Mouse (Mus musculus) left cerebral cortex, postnatal 36 days (tissue): ENCODE data around the gene Pth. TPM values are rescaled to one million over a fixed set of nuclear protein-coding genes. Genes with fewer than 3 reads are reported as not detected.

ENCODE experiments used
- DNase-seq, 2 experiments: peaks; one replicate each; pipeline ENCODE4 v3.0.0; 2021 to 2022; ENCODE audit warnings: low spot score in 2 of 2, mixed read lengths in 1 of 2
- intact Hi-C: fragments of 180-260 bp; cut with DNase I; formaldehyde crosslinking; loops from one replicate; pipeline ENCODE4 v1.15.1; 2025
- total RNA-seq, 2 experiments: library from RNA; stranded (reverse); gene quantifications; 2 replicates each; pipeline ENCODE4 v1.2.3; 2021

The Pth gene
- total RNA-seq = not detected

DNA sequence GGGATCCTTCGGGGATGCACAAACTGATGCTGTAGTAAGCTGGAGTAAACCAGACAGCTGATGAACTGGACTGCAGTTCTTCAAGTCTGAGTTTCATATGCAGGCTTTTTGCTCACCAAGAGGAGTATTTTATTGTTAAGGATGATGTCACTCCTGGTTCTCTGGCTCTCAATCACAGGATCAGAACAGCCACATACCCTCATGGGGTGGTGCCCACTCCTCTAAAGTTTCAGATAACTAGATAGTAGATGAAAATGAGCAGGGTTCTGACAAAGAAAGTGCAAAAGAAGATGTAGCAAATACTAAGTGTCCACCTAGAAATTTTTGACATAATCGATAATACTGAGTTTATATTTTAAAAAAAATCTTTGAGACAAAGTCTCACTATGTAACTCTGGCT, at the start of gene Pth:
TSS of gene Pth (minus strand) at position 101 of the 400 bp plus-strand sequence.
- intact Hi-C loops = no loop called here
- DNase-seq = no peak

DNA sequence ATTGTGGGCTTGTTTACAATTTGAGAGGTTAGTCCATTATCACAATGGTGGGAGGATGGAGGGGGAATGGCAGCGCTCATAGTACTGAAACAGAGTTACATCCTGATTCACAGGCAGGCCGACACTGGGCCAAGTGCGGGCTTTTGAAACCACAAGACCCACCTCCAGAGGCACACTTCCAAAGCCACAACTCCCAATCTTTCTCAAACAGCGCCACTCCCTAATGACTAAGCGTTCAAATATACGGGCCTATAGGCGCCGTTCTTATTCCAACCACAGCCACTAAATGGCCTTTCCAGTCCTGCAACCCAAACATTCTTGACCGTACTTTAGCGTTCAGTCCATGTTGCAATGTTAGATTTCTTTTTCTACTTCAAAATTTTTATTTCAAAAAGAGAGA, 47.9 kb upstream of the Pth start:
- intact Hi-C loops = loop anchor here (10.0 kb wide), 1 partner anchor 62 kb away; no protein-coding TSS in a partner anchor
- no peak for DNase-seq

DNA sequence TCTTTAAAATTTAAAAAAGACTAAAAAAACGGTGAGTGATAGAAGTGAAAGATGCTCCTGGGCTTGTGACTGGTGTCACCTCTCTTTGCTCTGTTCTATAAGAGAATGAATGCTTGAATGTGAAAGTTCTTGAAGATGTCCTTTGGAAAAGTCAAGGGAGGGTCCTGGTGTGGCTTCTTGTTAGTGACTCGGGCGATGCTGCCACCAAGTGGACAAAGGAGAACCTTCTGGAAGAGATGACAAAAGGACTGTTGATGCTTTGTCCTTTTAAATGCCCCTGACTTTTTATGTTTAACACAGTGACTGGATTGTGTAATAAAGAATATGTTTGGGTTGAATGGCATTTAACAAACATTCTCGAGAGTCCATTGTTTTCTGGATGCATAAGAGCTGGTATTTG, 45.9 kb upstream of the Pth start:
- DNase-seq = peak; percentile 35
- intact Hi-C loops = loop anchor here (10.0 kb wide), 1 partner anchor 59 kb away; no protein-coding TSS in a partner anchor

DNA sequence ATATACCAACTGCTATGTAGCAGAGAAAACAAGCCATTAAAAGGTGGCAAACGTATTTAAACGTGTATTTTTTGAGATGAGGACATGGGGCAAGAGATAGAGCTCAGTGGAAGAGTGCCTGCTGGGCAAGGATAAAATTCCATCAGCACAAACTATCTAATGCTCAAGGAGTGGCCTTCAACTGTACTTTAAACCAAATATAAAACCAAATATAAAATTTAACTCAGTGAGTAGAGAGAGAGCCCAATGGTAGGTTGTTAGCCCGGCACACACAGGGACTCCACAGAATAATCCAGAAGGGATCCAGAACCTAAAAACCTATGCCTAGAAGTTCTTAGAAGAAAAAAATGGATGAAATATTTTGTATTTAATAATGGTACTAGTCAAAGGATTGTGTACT, 45.1 kb upstream of the Pth start:
- DNase-seq = no peak
- intact Hi-C loops = loop anchor here (10.0 kb wide), 1 partner anchor 59 kb away; no protein-coding TSS in a partner anchor

DNA sequence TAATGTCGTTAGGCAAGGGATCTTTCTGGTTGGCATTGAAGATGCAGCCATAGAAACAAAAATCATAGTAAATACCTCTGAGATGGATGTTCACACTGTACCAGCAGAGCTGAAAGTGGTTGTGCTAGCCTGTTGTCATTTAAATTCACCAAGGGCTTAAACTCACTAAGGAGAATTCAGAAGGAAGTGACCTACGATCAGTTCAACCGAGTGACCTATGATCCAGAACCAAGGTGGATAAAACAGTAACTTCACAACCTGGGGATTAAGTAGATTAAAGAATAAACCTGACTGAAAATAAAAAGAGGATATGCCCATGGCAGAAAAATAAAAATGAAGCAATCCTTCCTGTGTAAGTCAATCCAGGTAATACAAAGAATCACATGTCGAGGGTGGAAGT, 44.5 kb upstream of the Pth start:
- intact Hi-C loops = loop anchor here (10.0 kb wide), 1 partner anchor 58 kb away; no protein-coding TSS in a partner anchor

DNA sequence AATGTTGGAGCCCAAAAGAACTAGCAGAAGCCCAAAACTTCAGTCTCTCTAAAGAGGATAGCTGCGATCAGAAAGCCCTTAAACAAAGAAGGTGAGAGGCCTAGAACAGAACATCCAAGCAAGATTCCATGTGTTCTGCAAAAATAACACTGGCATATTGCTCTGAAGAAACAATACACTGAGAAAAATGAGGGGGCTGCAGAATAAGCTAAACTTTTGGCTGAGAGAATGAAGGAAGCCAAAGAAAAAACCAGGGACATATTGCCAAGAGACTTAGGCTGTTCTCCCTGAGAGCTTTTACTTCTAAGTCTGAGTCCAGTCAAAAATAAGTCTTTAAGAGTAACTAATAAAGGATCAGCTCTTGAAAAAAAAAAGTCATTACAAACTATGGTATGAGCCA, 32.4 kb upstream of the Pth start:
- DNase-seq = no peak
- intact Hi-C loops = no loop called here

More for the DNA sequence above, 44.5 kb upstream of the Pth start:
- DNase-seq = no peak

DNA sequence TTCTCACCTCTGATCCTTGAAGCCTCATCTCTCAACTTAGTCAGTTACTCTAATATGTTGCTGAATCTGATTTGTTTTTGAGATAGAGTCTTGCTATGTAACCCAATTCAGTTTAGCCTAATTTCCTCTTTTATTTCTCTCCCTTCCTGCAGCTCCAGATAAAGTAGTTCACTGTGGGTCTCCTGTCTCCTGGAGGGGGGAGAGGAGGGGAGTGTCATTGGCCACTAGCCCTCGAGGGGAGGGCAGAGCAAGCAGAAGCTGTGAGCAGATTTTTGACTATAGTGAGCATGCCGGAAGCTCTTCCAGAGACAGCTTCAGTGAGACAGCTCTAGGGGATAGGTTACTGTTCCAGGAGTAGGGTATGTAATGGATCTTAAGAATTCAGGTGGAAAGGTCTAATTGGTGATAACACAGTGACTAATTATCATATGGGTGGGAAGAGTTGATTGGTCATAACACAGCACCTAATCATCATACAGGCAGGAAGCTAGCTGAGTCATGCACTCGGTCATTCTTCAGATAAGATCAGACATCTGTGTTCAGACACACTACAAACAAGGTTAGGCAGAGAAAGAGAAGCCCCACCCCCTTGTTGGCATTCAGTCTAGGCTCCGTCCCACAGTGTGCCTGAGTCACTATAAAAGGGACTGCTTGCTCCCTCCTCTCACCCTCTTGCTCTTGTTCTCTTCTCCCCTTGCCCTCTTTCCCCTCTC, 30.9 kb upstream of the Pth start:
- DNase-seq = no peak
- intact Hi-C loops = no loop called here

DNA sequence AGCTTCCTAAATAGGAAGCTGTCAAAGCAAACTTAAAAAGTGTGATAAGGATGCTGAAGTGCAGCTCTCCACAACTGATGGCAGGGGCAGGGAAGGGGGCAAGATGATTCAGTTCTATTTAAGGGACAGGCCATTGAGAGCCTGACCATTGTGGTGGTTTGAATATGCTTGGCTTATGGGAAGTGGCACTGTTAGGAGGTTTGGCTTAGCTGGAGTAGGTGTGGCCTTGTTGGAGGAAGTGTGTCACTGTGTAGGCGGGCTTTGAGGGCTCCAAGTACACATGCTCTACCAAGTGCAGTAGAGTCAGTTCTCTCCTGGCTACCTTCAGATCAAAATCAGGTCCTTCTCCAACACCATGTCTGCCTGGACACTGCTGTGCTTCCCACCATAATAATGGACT, 28.2 kb upstream of the Pth start:
- intact Hi-C loops = no loop called here
- DNase-seq = no peak

DNA sequence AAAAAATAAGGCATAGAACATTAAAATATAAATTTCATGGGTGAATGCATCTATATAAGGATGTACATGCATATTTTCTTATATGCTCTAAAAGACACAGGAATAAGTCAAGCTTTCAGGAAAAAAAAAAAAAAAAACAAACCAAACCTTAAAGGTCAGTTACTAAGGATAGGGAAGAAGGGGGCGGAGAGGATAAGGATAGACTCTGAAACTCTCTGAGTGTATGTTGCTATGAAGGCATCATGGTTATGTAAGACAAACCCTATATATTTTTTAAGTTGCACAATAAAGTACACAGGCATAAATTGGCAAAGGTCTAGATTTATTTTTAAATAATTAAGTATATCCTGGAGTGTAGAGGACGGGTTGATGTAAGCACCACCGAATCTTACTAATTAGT, 26.9 kb upstream of the Pth start:
- intact Hi-C loops = no loop called here
- no peak for DNase-seq

DNA sequence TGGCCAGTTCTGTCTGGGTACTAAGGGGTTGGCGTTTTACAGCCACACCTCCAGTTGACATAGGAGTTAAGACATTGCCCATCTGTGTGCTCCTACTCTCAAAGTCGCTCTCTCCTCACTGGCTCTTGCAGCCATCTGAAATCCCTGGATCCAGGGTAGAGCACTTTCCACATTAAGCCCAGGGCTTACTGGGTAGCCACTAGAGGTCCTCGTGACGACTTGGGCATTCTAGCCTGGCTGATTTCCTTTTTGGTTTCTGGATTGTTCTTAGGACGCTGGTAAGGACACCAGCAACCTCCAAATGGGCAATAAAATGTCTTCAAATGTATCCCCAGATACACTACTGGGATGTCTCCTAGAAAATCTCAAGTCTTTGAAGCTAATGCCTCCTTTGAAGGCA, 20.3 kb upstream of the Pth start:
- DNase-seq = no peak
- intact Hi-C loops = no loop called here

DNA sequence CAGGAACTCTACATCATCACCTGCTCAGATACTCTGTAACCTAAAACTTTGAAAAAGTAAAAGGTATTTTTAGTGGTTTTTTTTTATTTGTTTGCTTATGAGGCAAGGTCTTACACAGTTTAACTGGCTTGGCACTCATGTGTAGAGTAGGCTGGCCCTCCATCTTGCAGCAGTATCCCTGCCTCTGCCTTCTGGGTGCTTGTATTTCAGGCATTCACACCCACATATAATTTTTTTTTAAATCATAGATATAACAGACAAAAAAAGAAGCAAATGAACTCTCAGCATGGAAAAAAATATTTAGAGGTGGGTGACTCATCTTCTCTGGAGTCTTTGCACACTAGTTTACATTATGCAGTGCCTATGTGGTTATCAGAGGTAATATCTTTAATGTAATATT, 9.7 kb upstream of the Pth start:
- intact Hi-C loops = no loop called here
- DNase-seq = peak in 1 of 2 experiments; percentile 26

DNA sequence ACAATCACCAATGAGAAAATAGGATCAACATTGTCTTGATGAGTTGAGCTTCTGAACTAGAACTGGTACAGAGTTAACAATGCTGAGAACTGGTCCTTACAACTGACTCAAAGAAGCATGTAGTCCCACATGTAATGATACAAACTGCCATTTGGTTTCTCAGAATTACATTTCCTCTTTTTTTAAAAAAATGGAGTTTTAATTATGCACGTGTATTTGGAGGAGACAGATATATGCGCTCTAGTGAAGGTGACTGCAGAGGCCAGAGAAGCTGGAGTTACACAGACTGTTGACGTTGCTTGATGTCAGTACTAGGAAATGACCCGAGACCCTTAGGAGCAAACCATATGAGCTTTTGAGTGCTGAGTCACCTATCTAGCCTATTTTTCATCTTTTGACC, 8.3 kb upstream of the Pth start:
- intact Hi-C loops = no loop called here
- DNase-seq = no peak

DNA sequence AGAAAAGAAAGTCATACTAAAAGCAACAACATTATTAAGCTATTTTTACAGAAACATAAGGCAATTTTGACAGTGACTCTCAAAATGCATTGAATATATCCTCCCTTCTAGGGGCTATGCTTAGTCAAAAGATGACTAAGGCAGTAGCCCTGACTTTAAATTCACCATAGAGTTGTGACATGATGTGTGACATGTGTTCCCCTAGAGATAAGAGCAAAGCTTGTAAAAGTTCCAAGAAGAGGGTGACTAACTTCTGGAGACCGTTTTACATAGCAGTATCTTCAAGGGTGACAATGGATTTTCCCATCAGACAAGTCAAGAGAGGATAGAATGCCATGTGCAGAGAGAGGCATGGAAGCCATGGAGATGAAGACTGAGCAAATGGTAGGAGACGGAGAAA, 3.2 kb upstream of the Pth start:
- no peak for DNase-seq
- intact Hi-C loops = no loop called here

DNA sequence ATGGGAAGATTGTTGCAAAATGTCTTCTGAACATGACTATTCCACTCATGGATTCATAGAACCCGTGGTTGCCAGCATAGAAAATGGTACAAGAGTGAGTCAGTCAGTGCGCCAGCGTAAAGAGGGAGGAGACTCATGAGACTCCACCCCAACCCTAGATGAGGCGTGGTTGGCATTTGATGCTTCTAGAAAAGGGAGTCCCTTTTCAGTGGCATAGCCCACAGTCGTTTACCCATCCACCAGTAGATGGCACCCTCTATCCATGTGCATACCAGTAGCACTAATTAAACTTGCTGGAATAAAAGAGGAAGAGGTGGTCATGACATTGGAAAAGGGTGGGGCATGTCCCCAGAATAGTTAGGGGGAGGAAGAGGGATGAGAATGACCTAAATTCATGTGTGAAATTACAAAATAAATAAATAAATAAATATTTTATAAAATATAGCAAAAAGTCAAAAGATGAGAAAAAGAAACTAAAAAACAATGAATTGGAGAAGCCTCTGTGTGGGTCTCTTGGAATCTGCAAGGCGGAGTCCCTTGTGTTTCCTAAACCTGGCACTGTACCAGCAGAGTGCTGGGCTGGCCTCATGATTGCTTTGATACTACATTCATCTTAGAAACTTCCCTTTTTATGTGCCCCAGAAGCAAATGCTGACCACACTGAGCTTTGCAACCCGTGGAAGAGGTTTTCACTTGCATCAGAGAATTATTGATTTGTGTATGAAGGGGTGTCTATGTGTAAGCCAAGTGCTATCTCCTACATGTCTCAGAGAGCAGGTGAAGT, 10.3 kb downstream of the Pth start:
- intact Hi-C loops = loop anchor here (1.0 to 10.0 kb wide), 4 partner anchors 57 to 644 kb away; partner anchors contain the start of gene Far1
- DNase-seq = peak; percentile 37 to 39

DNA sequence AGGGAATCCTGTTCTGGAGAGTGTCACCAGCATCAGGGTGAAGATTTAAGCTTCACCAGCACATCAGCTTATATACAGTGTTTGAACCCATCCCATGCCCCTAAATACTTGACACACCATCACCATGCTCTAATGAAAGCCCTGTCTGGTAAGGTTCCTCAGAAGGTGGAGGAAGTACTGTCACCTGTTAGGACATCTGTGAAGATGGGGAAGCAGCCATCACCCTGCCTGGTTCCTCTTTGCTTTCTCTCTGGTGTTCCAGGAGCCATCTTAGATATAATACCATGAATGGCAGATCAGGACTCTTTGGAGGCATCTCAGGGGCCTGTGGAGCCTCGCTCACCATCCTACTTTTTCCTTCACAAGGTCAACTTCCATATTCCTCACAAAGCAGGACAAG, 15.7 kb downstream of the Pth start:
- intact Hi-C loops = loop anchor here (10.0 kb wide), 2 partner anchors 62 to 142 kb away; partner anchors contain the start of gene Far1

DNA sequence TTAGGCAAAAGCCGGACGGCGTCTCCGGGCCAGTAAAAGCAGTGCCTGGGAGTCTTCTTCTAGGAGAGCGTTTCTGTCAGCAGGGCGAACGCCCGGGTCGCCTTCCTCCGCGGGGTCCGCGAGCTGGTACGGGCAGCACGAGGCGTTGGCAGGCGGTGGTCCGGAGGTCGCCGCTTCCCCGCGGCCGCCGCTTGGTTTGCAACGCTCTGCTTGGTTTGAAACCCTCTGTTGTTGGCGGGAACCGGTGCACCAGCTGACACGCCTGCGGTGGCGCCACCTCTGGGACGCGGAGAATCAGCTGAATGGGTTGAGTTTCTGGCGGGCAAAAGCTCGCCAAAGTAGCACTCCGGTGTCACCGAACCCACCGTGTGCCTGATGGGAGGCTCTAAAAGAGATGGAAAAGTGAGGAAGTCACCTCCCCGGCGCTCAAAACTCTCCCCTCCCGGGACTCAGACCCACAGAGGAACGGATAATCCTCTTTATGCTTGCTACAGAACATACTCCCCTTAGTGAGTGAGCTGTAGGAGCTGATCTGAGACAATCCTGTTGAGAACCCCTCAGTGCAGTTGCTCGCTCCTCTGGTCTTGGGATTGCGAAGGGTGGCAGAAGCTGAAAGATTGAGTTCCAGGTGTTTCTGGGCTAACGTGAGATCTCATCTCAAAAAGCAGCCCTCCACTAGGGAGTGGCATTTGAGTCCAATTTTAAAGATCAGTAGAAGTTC, 18.6 kb downstream of the Pth start:
- intact Hi-C loops = loop anchor here (10.0 kb wide), 2 partner anchors 65 to 145 kb away; partner anchors contain the start of gene Far1
- peak; percentile 78 to 81 for DNase-seq

More for the DNA sequence above, 15.7 kb downstream of the Pth start:
- no peak for DNase-seq

DNA sequence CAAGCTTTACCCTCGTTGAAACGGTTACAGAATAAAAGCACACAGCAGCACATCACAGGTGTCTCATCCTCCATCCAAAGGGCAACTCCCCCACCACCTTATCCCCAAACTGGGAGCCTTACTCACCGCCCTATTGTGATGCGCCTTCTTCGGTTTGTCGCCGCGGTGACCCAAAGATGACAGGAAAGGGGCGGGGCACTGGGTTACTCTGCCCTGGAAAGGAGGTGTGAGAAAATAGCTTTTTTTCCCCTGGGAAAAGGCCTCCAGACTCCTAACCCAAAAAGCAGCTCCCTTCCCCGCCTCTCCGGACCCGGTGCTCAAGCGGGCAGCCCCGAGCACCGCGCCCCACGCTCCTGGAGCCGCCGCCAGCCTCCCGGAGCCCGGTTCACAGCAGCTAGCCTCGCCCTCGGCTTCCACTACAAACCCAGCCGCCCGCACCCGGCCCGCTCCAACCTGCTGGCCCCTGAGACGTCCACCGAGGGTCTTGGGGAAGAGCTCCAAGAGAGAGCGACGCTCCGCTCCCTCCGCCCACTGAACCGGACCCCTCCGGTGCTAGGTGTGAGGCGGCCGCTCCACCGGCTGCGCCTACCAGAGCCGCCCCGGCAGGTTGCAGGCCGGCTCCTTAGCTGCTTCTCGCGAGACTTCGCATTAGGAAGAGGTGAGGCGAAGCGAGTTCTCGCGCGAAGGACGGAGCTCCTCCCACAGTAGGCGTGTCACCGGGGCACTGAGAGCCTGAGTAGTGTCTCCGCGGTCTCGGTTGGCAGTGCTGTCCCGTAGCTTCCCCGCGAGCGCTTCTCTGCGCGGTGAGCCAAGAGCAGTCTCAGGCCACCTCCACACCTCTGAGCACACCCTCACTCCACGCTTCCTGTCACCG, 19.4 kb downstream of the Pth start, which contains the start of gene Btbd10:
TSS of gene Btbd10 (minus strand) at position 647 of the 874 bp plus-strand sequence.
- peak; percentile 93 to 97 for DNase-seq
- intact Hi-C loops = no loop called here

DNA sequence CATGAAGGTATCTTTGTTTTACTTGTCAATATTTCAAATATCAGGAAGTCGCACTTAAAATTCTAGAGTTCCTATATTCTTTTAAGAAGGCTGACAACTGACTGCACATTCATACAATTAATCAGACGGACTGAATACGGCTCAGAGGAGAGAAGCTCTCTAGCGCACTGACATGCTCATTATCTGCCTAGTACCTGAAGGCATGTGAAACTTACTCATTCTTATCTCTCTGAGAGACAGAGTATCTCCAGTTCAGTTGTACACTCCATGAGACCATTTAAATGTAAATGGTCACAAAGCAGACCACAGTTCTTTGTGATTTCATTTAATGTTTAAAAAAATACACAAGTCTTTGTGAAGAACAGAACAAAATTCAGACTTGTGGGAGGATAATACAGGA, 20.9 kb downstream of the Pth start:
- no peak for DNase-seq
- intact Hi-C loops = no loop called here

DNA sequence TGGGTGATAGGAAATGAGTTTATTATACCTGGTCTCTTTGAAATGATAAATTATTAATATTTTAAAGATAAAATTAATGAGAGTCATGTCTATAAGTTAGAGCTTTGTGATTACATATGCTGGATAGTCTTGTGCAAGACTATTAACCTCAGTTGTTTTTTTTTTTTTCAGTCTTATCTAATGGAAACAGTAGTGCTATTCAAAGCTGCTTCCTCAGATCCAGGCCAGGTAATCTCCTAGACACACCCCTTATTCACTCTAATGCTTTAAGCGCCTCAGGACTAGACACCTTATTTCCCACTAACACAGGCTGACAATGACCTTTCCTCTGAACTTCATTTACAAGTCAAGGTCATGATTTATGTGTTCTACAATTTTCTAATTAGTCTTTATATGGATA, 39.3 kb downstream of the Pth start:
- intact Hi-C loops = no loop called here
- no peak for DNase-seq
